Mouse (Mus musculus) G1E (cell line): Measurements from ENCODE around the gene Cfap69. TPM values are rescaled to one million over a fixed set of nuclear protein-coding genes. Genes with fewer than 3 reads are reported as not detected.

Experiments used
- ATAC-seq: 2 replicates; pipeline ENCODE4 v1.8.0; 2016; ENCODE audit warnings: mild to moderate bottlenecking; ENCODE audit not compliant: insufficient number of reproducible peaks, poor library complexity, low FRiP score, severe bottlenecking; ENCODE audit errors: extremely low read depth
- DNase-seq: peaks from one replicate; pipeline ENCODE4 v3.0.0; 2012; ENCODE audit warnings: low spot score
- H3K27me3 ChIP-seq: 2 replicates; pipeline ENCODE4 v1.6.1; 2012; ENCODE audit warnings: mild to moderate bottlenecking, low read length, inconsistent platforms; ENCODE audit not compliant: insufficient read depth
- H3K36me3 ChIP-seq: replicated peaks from 2 replicates; pipeline ENCODE3; 2012; ENCODE audit warnings: mild to moderate bottlenecking, inconsistent platforms
- H3K4me1 ChIP-seq: 2 replicates; pipeline ENCODE4 v1.6.1; 2012; ENCODE audit warnings: low read depth, low read length, inconsistent platforms, mixed read lengths; ENCODE audit not compliant: insufficient read depth
- H3K4me3 ChIP-seq: 2 replicates; pipeline ENCODE4 v1.5.1; 2012; ENCODE audit warnings: low read depth, mild to moderate bottlenecking, inconsistent platforms, low read length, moderate library complexity, mixed read lengths
- H3K9me3 ChIP-seq: replicated peaks from 2 replicates; pipeline ENCODE4 v1.6.1; 2012; ENCODE audit warnings: inconsistent platforms
- CTCF ChIP-seq: IDR thresholded peaks from 2 replicates; pipeline ENCODE4 v1.5.1; 2012; ENCODE audit warnings: low read depth, low read length, inconsistent platforms, mixed read lengths
- GATA1 ChIP-seq: IDR thresholded peaks from 2 replicates; pipeline ENCODE4 v1.6.1; 2012; ENCODE audit warnings: borderline replicate concordance, low read length, inconsistent platforms, mixed read lengths
- GATA2 ChIP-seq: IDR thresholded peaks from 2 replicates; pipeline ENCODE4 v1.6.1; 2012; ENCODE audit warnings: low read depth, low read length, inconsistent platforms, borderline replicate concordance
- POLR2AphosphoS5 ChIP-seq: IDR thresholded peaks from 2 replicates; pipeline ENCODE4 v1.6.1; 2012; ENCODE audit warnings: low read depth, low read length, inconsistent platforms; ENCODE audit not compliant: insufficient replicate concordance
- TAL1 ChIP-seq: conservative IDR thresholded peaks from 2 replicates; pipeline ENCODE4 v1.6.1; 2012; ENCODE audit warnings: low read depth, low read length, inconsistent platforms, mixed read lengths
- polyA plus RNA-seq: library from polyadenylated mRNA; stranded (reverse); fragments of >175 nt; gene quantifications from 2 replicates; pipeline ENCODE4 v1.2.3, GENCODE M21; 2012
- total RNA-seq, 2 experiments: library from RNA; stranded (forward) in 1 of 2; stranded (reverse) in 1 of 2; fragments of 200-1000 nt in 1 of 2; fragments of >200 nt in 1 of 2; fragmentation: Nextera tagmentation in 1 of 2; gene quantifications; 2 replicates each; pipeline ENCODE4 v1.2.3; 2014 to 2017

Cfap69 gene
- total RNA-seq (2014; fragmentation: Nextera tagmentation) (not detected in 2 replicates), total RNA-seq (2017) (0.23 and 1.6 TPM in 2 replicates), polyA plus RNA-seq (not detected in 2 replicates)

GRCm38 (mm10) chr5:5663655-5664370 is at the start of gene Cfap69:
Gene Cfap69 (minus strand): TSS chr5:5664239.
- Histone ChIP-seq H3K9me3 (no peaks in the 10 kb centered on the region), H3K36me3 (no peaks in the 10 kb centered on the region), H3K27me3 (peaks cover 22% of the 10 kb centered on the region), H3K4me1 (0 out of 2 replicates have a peak, but pooled peaks cover 4% of the 10 kb centered on the region), H3K4me3 (no peak within 1 kb of the TSS)
- DNase-seq, result no peak
- TF ChIP-seq POLR2AphosphoS5 (no peak), CTCF (no peak), GATA1 (no peak), TAL1 (no peak), GATA2 (no peak)
- ATAC-seq, result no peak; the same call in 1 of the 2 replicates

GRCm38 (mm10) chr5:5711032-5711431 is 47.0 kb upstream of the Cfap69 start:
- H3K4me3 ChIP-seq, result no peak overlapping the region
- ATAC-seq (no peak), DNase-seq (no peak)
- no peaks in the 10 kb centered on the region for H3K4me1 ChIP-seq
- TF ChIP-seq TAL1 (no peak), CTCF (no peak), GATA2 (no peak), POLR2AphosphoS5 (no peak), GATA1 (no peak)
- H3K27me3 ChIP-seq, result peaks cover 6% of the 10 kb centered on the region; the same call in 1 of the 2 replicates
- no peaks in the 10 kb centered on the region for H3K9me3 ChIP-seq
- H3K36me3 ChIP-seq, result no peaks in the 10 kb centered on the region

GRCm38 (mm10) chr5:5707341-5708278 is 43.6 kb upstream of the Cfap69 start:
- no peaks in the 10 kb centered on the region for H3K9me3 ChIP-seq
- H3K27me3 ChIP-seq, result 0 out of 2 replicates have a peak, but pooled peaks cover 2% of the 10 kb centered on the region
- H3K36me3 ChIP-seq, result no peaks in the 10 kb centered on the region
- no peaks in the 10 kb centered on the region for H3K4me1 ChIP-seq
- ATAC-seq (no peak), DNase-seq (no peak)
- no peak for TF ChIP-seq GATA2
- no peak for TF ChIP-seq TAL1
- TF ChIP-seq CTCF, result no peak
- no peak for TF ChIP-seq POLR2AphosphoS5
- no peak for TF ChIP-seq GATA1
- H3K4me3 ChIP-seq, result no peak overlapping the region

- DNase-seq, result no peak
- TF ChIP-seq CTCF, result no peak
- no peak for TF ChIP-seq TAL1
- TF ChIP-seq GATA2, result no peak
- no peak for TF ChIP-seq GATA1
- no peak for TF ChIP-seq POLR2AphosphoS5
- no peaks in the 10 kb centered on the region for H3K4me1 ChIP-seq
- H3K27me3 ChIP-seq, result no peaks in the 10 kb centered on the region; the same call in 1 of the 2 replicates
- H3K4me3 ChIP-seq, result no peak overlapping the region
- no peaks in the 10 kb centered on the region for H3K36me3 ChIP-seq
- no peak for ATAC-seq
- H3K9me3 ChIP-seq, result no peaks in the 10 kb centered on the region
These were observed 41.0 kb upstream of the Cfap69 start for GRCm38 (mm10) chr5:5705019-5705418.

- TF ChIP-seq POLR2AphosphoS5 (no peak), TAL1 (no peak), GATA2 (no peak), CTCF (no peak), GATA1 (no peak)
- no peaks in the 10 kb centered on the region for H3K4me1 ChIP-seq
- H3K9me3 ChIP-seq, result no peaks in the 10 kb centered on the region
- ATAC-seq (no peak), DNase-seq (no peak)
- H3K4me3 ChIP-seq, result no peak overlapping the region
- H3K27me3 ChIP-seq, result no peaks in the 10 kb centered on the region; the same call in 1 of the 2 replicates
- H3K36me3 ChIP-seq, result no peaks in the 10 kb centered on the region
These were observed 36.3 kb upstream of the Cfap69 start for GRCm38 (mm10) chr5:5700386-5700785.

- TF ChIP-seq GATA2 (no peak), GATA1 (no peak)
- no peaks in the 10 kb centered on the region for H3K36me3 ChIP-seq
- peaks cover 5% of the 10 kb centered on the region; the same call in 1 of the 2 replicates for H3K27me3 ChIP-seq
- no peaks in the 10 kb centered on the region for H3K4me1 ChIP-seq
- no peaks in the 10 kb centered on the region for H3K9me3 ChIP-seq
- ATAC-seq (no peak), DNase-seq (no peak)
- no peak overlapping the region for H3K4me3 ChIP-seq
These were observed 34.8 kb upstream of the Cfap69 start for GRCm38 (mm10) chr5:5698830-5699229.
